Mouse (Mus musculus) hematopoietic stem cell, adult 5-6 weeks (primary cell): Measurements from ENCODE around the gene Dnmt1. TPM values are rescaled to one million over a fixed set of nuclear protein-coding genes. Genes with fewer than 3 reads are reported as not detected.

Source experiments
- ATAC-seq, 2 experiments: fragments of 125-278 bp in 1 of 2; replicated peaks in 1 of 2; 2 replicates each; pipeline ENCODE4 v1.8.0; 2016 to 2017; ENCODE audit warnings: inconsistent platforms in 2 of 2, mild to moderate bottlenecking in 2 of 2, moderate number of reproducible peaks in 2 of 2, low read depth in 1 of 2, moderate TSS enrichment in 1 of 2; ENCODE audit not compliant: low FRiP score in 2 of 2, poor library complexity in 2 of 2, severe bottlenecking in 2 of 2, insufficient read depth in 1 of 2, low TSS enrichment in 1 of 2
- total RNA-seq: library from RNA; stranded (forward); fragments of 172-1452, 232-1000 nt; gene quantifications from 2 replicates; pipeline ENCODE4 v1.2.3, GENCODE M21; 2017

Dnmt1 gene
- total RNA-seq, 1 experiment from 2014 or later = 242 TPM

DNA sequence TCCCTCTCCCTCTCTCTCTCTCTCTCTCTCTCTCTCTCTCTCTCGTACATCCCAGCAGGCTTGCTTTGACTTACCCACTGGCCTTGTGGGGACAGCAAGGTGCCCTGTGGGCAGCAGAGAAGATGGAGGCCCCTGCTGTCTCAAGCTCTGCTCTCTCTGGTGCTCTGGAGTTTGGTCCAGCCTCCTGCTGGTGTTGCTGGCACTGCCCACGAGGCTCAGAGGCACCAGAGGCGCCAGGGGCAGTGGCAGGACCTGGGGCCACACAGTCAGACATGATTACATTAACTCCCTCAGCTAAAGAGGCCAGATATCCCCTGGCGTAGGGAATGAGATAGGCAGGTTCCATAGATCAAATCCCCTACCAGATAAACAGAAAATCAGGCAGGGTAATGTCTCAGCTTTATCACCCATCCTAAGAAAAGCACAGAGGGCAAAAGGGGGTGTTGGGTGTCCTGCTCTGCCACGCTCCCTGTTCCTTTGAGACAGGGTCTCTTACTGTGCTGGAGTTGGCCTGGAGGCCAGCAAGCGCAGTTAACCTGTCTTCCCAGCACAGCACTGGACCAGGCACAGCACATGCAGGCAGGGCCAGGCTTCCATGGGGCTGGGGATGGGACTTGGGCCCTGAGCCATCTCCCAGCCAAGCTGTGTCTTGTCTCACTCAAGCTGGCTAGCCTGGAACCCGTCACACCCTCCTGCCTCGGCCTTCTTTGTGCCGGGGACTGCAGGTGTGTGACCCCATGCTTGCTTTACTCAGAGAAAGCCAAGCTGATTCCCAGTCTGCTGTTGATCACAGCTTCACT is 83.2 kb downstream of the Dnmt1 start:
- ATAC-seq = no peak

DNA sequence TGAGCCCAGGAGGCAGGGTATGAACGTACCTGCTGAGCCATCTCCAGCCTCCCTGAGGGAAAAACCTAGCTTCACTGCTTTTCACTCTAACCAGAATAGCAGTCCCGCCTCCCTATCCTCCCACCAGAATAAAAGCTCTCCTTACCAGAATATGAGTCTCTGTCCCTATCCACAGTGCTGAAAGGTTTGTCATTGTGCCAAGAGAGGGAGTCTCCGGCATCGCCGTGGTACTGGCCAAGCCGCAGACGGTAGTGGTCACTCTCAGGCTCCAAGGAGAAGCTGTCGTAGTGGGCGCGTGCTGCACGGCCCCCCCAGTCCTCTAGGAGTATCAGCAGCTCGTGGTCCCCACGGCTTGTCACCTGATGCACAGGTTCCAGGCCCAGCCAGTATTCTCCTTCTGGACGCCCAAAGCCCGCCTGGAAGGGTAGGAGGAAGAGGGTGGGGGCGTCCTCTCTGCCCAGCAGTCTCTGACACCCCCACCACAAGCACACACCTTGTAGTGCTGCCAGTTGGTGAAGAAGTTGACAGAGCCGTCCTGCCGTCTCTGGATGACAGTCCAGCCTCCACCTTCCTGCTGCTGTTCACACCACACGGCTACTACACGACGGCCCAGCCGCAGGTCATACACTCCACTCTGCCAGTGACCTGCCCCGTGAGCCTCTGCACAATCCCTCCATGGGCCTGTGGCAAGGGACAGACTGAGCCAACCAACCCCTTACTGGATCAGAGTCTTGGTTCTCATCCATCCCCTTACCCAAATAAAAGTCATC is 84.5 kb downstream of the Dnmt1 start:
- ATAC-seq = no peak

DNA sequence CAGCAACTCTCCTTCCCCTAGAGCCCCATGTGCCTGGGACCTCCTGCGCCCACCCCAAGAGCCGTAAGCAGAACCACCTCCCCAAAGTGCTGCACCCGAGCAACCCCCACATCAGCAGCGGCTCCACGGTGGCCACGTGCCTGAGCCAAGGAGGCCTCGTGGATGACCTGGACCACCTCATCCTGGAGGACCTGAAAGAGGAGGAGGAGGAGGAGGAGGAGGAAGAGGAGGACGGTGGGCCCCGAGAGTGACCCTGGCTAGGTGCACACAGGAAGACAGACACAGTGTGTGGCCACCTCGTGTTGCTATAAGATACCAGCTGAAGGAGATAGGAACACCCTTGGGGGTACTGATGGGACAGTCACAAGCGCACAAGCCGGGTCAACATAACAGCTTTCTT is 86.2 kb downstream of the Dnmt1 start:
- ATAC-seq = no peak

DNA sequence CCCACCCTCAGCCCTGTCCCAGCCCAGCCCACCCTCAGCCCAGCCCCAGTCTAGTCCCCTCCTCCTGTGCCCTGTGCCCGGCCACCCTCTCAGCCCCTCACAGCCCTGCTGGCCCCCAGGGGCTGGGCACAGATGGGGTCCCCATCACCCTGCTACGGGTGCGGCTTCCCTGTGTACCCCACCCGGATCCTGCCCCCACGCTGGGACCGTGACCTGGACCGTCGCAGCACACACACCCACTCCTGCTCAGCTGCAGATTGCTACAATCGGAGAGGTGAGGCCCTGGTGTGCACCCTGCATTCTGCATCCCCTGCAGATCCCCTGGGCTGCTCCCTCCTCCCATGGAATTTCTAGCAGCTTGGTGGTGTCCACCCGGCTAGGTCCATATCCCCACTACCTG is 86.7 kb downstream of the Dnmt1 start:
- ATAC-seq = no peak

DNA sequence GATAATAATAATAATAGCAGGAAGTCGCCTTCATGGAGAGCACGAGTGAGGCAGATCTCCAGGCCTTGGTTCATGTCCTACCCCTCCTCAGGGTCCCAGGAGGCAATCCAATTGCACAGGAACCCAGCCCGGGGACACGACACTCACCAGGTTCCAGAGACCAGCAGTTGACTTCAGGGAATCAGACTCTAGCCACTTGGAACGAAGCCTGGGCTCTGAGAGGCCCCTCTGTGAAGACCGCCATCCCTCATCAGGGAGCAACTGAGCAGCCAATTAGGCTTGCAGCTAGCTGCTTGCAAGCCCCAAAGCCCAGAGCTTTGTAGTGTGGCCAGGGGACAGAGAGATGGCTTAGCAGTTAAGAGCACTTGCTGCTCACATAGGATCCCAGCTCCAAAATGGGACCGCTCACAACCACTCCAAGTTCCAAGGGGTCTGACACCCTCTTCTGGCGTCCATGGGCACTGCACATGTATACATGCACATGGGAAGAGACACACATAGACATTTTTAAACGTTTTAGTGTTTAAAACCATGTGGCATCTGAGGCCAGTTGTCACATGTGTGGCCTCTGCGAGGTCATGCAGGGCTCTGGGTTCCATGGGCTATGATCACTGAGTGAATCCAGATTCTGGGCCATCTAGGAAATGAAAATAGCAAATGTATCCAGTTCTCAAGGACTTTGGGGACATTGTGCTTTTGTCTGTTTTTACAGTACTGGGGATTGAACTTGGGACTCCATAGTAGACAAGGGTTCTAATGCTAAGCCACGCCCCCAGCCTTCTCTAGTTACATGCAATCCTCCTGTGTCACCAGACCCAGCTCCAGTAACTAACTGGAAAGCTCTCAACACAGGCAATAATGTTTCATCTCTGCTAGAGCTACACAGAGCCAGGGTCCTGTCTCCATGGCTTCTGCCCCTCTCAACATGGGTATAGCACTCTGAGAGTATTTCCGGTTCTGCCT is 89.2 kb downstream of the Dnmt1 start:
- no peak for ATAC-seq

DNA sequence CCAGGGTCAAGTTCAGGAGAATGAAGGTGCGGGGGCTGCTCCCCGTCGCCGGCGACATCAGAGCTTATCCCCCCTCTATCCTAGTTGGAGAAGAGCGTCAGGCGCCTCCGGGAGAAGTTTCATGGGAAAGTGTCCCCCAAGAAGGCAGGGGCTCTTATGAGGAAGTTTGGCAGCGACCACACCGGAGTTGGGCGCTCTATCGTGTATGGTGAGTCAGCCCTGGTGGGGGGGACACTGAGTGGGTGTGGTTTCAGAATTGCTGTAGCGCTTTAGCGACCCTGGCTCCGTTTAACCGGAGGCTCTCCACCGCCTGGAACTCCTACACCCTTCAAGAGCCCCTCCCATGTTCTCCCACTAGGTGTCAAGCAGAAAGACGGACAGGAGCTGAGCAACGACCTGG is 90.4 kb downstream of the Dnmt1 start:
- ATAC-seq = peak; percentile 47 to 61; a peak in 3 of 4 replicates

DNA sequence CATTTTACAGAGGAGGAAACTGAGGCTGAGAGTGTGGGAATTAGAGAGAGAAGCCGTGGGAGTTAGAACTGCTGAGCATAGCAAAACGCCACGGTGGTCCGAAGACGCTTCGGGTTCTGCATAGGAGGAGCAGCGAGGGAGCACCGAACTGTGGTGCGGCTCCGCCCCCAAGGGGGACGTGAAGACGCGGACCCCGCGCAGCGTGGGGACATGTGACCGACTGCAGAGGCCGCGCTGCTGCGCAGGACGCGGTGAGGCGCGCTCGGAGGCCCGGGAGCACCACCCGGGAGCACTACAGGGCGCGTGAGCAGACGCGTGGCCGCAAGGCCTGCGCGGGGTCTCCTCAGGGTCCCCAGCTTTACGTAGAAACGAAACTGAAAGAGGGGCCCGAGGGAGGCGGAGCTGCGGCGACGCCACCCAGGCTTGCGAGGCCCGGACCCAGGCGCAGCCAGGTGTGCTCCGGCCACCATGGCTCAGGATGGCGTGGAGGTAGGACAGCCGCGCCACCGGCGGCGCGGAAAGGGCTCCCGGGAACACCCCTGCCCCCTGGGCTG is 91.2 kb downstream of the Dnmt1 start, which contains the start of gene A230050P20Rik:
Gene A230050P20Rik (plus strand): TSS at position 195 of the 554 bp plus-strand sequence.
- ATAC-seq = peak; percentile 33 to 37; a peak in 3 of 4 replicates

DNA sequence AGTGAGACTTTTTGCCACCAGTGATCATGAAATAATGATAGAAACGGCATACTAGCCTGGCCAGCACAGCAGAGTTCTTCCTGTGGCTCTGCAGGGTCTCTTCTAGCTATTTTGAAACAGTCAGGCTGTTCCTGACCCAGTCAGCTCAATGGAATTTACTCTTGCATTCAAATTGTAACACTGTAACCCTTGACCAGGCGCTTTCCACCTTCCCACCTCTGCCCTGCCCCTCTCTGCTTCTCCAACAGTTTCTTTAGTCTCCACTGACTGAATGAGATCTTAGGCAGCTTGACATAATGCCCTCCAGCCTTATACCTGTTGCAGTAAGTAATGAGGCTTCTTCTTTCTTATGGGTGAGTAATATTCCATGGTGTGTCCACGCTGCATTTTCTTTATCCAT is 92.8 kb downstream of the Dnmt1 start:
- ATAC-seq = no peak

DNA sequence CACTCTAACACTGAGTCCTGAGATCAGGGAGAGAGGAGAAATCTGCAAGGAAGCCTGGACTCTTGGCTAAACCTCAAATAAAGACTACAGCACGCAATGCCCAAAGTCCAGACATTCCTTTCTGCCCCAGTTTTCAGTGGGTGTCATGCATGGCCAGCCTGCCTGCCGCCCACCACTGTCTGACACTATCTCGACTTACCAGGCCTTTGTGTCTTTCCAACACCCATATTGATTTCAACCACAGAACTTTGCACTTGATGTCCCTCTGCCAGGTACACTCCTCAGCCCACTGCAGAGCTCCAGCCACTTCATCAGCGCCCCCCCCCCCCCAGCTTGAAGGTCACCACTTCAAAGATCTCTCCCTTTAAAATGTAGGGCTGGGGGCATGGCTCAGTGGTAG is 97.5 kb downstream of the Dnmt1 start:
- no peak for ATAC-seq

DNA sequence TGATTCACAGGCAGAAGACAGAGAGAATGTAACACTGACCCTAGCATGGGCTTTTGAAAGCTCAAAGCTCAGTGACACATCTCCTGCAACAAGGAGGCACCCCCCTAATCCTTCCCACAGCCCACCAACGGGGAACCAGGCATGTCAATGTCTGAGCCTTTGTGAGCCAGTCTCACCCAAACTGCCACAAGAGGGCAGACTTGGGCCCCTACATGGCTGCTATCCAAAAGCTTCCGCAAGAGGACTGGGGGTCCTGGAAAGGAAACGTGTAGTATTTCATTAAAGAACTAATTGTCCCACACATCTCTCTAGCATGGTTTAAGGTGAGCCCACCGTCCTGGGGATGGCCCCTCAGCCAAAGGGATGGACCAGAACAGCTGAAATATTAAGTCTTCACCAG is 97.9 kb downstream of the Dnmt1 start:
- 0 out of 4 replicates have a peak, but pooled peaks of 1 of the 2 experiments have one; percentile 31 for ATAC-seq

DNA sequence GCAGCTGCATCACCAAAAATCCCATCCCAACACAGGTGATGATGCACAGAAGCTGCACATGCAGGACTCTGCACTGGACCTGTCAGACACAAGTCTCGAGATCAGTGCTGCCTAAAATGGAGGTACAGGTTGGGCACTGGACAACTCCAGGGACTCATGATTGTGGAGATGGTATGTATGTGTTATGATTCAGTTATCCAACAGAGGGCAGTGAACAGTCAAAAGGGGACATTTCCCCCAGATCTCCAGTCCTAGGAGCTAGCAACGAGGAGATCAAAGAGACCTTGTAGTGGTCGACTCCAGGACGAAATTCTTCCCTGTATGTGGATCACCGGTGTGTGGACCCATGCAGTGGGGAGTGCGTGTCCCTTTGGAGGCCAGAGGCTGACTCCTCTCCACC is 99.8 kb downstream of the Dnmt1 start:
- no peak for ATAC-seq

Other genes starting within 250 kb of the Dnmt1 start
- not detected in 2 replicates for gene Olfm2, start 213.5 kb downstream of the Dnmt1 start, total RNA-seq
- gene Col5a3, start 144.8 kb downstream of the Dnmt1 start, total RNA-seq = not detected in 2 replicates
- not detected in 2 replicates for gene Rdh8, start 141.4 kb downstream of the Dnmt1 start, total RNA-seq
- gene A230050P20Rik, start 91.2 kb downstream of the Dnmt1 start, total RNA-seq = 41.5 and 74.4 TPM in 2 replicates
- 0.79 and 0.88 TPM in 2 replicates for gene Angptl6, start 80.2 kb downstream of the Dnmt1 start, total RNA-seq
- 118 and 137 TPM in 2 replicates for gene Ppan, start 71.7 kb downstream of the Dnmt1 start, total RNA-seq
- gene Eif3g, start 61.3 kb downstream of the Dnmt1 start, total RNA-seq = 128 and 177 TPM in 2 replicates
- 1.9 and 2.2 TPM in 2 replicates for gene S1pr2, start 16.9 kb upstream of the Dnmt1 start, total RNA-seq
- 26.6 and 35.2 TPM in 2 replicates for gene Mrpl4, start 42.9 kb upstream of the Dnmt1 start, total RNA-seq
- gene Icam1, start 56.1 kb upstream of the Dnmt1 start, total RNA-seq = 36.2 and 44.7 TPM in 2 replicates
- 3.0 and 7.9 TPM in 2 replicates for gene Icam4, start 69.5 kb upstream of the Dnmt1 start, total RNA-seq
- not detected in 2 replicates for gene Icam5, start 72.2 kb upstream of the Dnmt1 start, total RNA-seq
- gene Zglp1, start 107.2 kb upstream of the Dnmt1 start, total RNA-seq = not detected in 2 replicates
- 0.44 TPM in 1 of 2 replicates, not detected in the other for gene Gm49373, start 113.2 kb upstream of the Dnmt1 start, total RNA-seq
- 33.6 and 45.2 TPM in 2 replicates for gene Fdx1l, start 113.7 kb upstream of the Dnmt1 start, total RNA-seq
- gene Gm38431, start 132.1 kb upstream of the Dnmt1 start, total RNA-seq = 3.3 and 13.1 TPM in 2 replicates
- 13.1 and 23.3 TPM in 2 replicates for gene Raver1, start 132.1 kb upstream of the Dnmt1 start, total RNA-seq
- 12.2 and 19.4 TPM in 2 replicates for gene Tyk2, start 171.4 kb upstream of the Dnmt1 start, total RNA-seq
- gene Cdc37, start 190.1 kb upstream of the Dnmt1 start, total RNA-seq = 238 and 347 TPM in 2 replicates
- gene Pde4a, start 205.8 kb upstream of the Dnmt1 start, total RNA-seq = 2.7 and 4.8 TPM in 2 replicates